8 mouse cellular contexts compared by ENCODE assay signal in genomic region chr7:27448421-27449206, GRCm38 (mm10). TPM values are rescaled to one million over a fixed set of nuclear protein-coding genes. Genes with fewer than 3 reads are reported as not detected.
A peak's percentile ranks its signal among the peaks of the same experiment; 100 is the strongest.
DNase-seq lines count a peak whose midpoint lies in the region; ATAC-seq lines count a peak whose summit lies in the region.

No protein-coding gene starts in this region.

- H3K36me3 ChIP-seq in heart, embryonic 11.5 days (ENCODE audit: control insufficient read depth, insufficient read depth, low read length), result no peaks in the 10 kb centered on the region
- no peaks in the 10 kb centered on the region for H3K36me3 ChIP-seq in midbrain, embryonic 14.5 days (ENCODE audit: control insufficient read depth, insufficient read depth, low read length)

- DNase-seq in adrenal gland, postnatal 10 days, result peak; percentile 23
- no peak for DNase-seq in adrenal gland, postnatal 25 days
- peak; percentile 22 for DNase-seq in urinary bladder, postnatal 25 days (ENCODE audit: low spot score)
- DNase-seq in urinary bladder, adult 2 months (ENCODE audit: low spot score), result no peak
- DNase-seq in layer of hippocampus, postnatal 10 days (ENCODE audit: low spot score in 2 of 2), result peak; percentile 41 to 51
- DNase-seq in midbrain, embryonic 14.5 days, result no peak
- no peak for DNase-seq in ovary, postnatal 10 days (ENCODE audit: low spot score)

- H3K4me1 ChIP-seq in heart, embryonic 11.5 days (ENCODE audit: control insufficient read depth, insufficient read depth, low read length), result peaks cover 9% of the 10 kb centered on the region; the same call in 1 of the 2 replicates
- H3K4me1 ChIP-seq in midbrain, embryonic 14.5 days (ENCODE audit: control insufficient read depth, insufficient read depth, low read length), result peaks cover 13% of the 10 kb centered on the region; the same call in 1 of the 2 replicates

- peak overlapping the region; percentile 56 for H3K4me3 ChIP-seq in heart, embryonic 11.5 days (ENCODE audit: low read depth, low read length)
- H3K4me3 ChIP-seq in midbrain, embryonic 14.5 days (replicated peaks; ENCODE audit: low read depth, low read length), result peak overlapping the region; percentile 61

- H3K4me2 ChIP-seq in heart, embryonic 11.5 days, result peak overlapping the region; percentile 99
- peak overlapping the region; percentile 90 for H3K4me2 ChIP-seq in midbrain, embryonic 14.5 days (ENCODE audit: low read length)

- H3K9me3 ChIP-seq in heart, embryonic 11.5 days (replicated peaks; ENCODE audit: control insufficient read depth, low read length), result no peaks in the 10 kb centered on the region
- H3K9me3 ChIP-seq in midbrain, embryonic 14.5 days (ENCODE audit: control insufficient read depth, low read length), result no peaks in the 10 kb centered on the region

- peak overlapping the region; percentile 70 for H3K9ac ChIP-seq in heart, embryonic 11.5 days (ENCODE audit: low read depth, low read length)
- peak overlapping the region; percentile 44; the same call in 1 of the 2 replicates for H3K9ac ChIP-seq in midbrain, embryonic 14.5 days (replicated peaks; ENCODE audit: low read length)

- peak overlapping the region; percentile 85 for H3K27ac ChIP-seq in heart, embryonic 11.5 days (ENCODE audit: low read depth, low read length)
- no peak overlapping the region for H3K27ac ChIP-seq in midbrain, embryonic 14.5 days (replicated peaks; ENCODE audit: low read depth, low read length)

- 46% methylated on average over 15 of the region's 15 CpGs for WGBS in heart, embryonic 11.5 days (ENCODE audit: insufficient replicate concordance)
- WGBS in midbrain, embryonic 14.5 days, result 56% methylated on average over 15 of the region's 15 CpGs

- peak; percentile 48 for ATAC-seq in heart, embryonic 11.5 days (replicated peaks; ENCODE audit: insufficient number of reproducible peaks, low FRiP score, low TSS enrichment)
- ATAC-seq in midbrain, embryonic 14.5 days (ENCODE audit: low FRiP score, low TSS enrichment), result no peak

- peaks cover 19% of the 10 kb centered on the region for H3K27me3 ChIP-seq in heart, embryonic 11.5 days (ENCODE audit: control insufficient read depth, insufficient read depth, low read length)
- 0 out of 2 replicates have a peak, but pooled peaks cover 1% of the 10 kb centered on the region for H3K27me3 ChIP-seq in midbrain, embryonic 14.5 days (ENCODE audit: control insufficient read depth, insufficient read depth, low read length)

RNA-seq across cellular contexts. Expression of gene Blvrb, which starts 0.8 kb away (rescaled TPM):
- 10 to 100 TPM; 83.4 TPM for total RNA-seq in adrenal gland, postnatal 10 days (2021)
- 51.7 and 52.7 TPM in 2 replicates for total RNA-seq in adrenal gland, postnatal 25 days (2021)
- polyA plus RNA-seq in urinary bladder, adult 2 months (2012; rRNA removed), result 46.5 and 51.3 TPM in 2 replicates
- polyA plus RNA-seq in heart, embryonic 11.5 days (2014; fragmentation: Nextera tagmentation; extraction: Ambion mirVana), result 106 and 121 TPM in 2 replicates
- 10 to 100 TPM; 16.5 to 17.1 TPM for total RNA-seq in layer of hippocampus, postnatal 10 days (2021)
- 8.9 and 17.3 TPM in 2 replicates for polyA plus RNA-seq in midbrain, embryonic 14.5 days (2014; fragmentation: Nextera tagmentation; extraction: Ambion mirVana)

RNA-seq across cellular contexts. Expression of gene Sptbn4, which starts 1.1 kb away (rescaled TPM):
- total RNA-seq in adrenal gland, postnatal 10 days (2021), result under 1 TPM; 0.70 to 0.81 TPM
- total RNA-seq in adrenal gland, postnatal 25 days (2021), result 0.62 and 2.1 TPM in 2 replicates
- polyA plus RNA-seq in urinary bladder, adult 2 months (2012; rRNA removed), result 0.53 and 0.74 TPM in 2 replicates
- 0.23 and 0.30 TPM in 2 replicates for polyA plus RNA-seq in heart, embryonic 11.5 days (2014; fragmentation: Nextera tagmentation; extraction: Ambion mirVana)
- 100 to 1,000 TPM in 1 of 2 experiments, 10 to 100 TPM in 1; 89.6 to 105 TPM for total RNA-seq in layer of hippocampus, postnatal 10 days (2021)
- polyA plus RNA-seq in midbrain, embryonic 14.5 days (2014; fragmentation: Nextera tagmentation; extraction: Ambion mirVana), result 4.1 and 4.7 TPM in 2 replicates

RNA-seq across cellular contexts. Expression of gene Sertad3, which starts 25.0 kb away (rescaled TPM):
- total RNA-seq in adrenal gland, postnatal 10 days (2021), result 10 to 100 TPM; 13.5 to 15.6 TPM
- total RNA-seq in adrenal gland, postnatal 25 days (2021), result 18.5 and 19.6 TPM in 2 replicates
- polyA plus RNA-seq in urinary bladder, adult 2 months (2012; rRNA removed), result 22.0 and 29.1 TPM in 2 replicates
- 19.9 and 20.3 TPM in 2 replicates for polyA plus RNA-seq in heart, embryonic 11.5 days (2014; fragmentation: Nextera tagmentation; extraction: Ambion mirVana)
- total RNA-seq in layer of hippocampus, postnatal 10 days (2021), result 1 to 10 TPM; 3.6 to 3.8 TPM
- 6.6 and 9.8 TPM in 2 replicates for polyA plus RNA-seq in midbrain, embryonic 14.5 days (2014; fragmentation: Nextera tagmentation; extraction: Ambion mirVana)

RNA-seq across cellular contexts. Expression of gene Sertad1, which starts 38.1 kb away (rescaled TPM):
- 10 to 100 TPM; 19.0 to 27.9 TPM for total RNA-seq in adrenal gland, postnatal 10 days (2021)
- 24.1 and 26.7 TPM in 2 replicates for total RNA-seq in adrenal gland, postnatal 25 days (2021)
- 36.2 and 37.2 TPM in 2 replicates for polyA plus RNA-seq in urinary bladder, adult 2 months (2012; rRNA removed)
- polyA plus RNA-seq in heart, embryonic 11.5 days (2014; fragmentation: Nextera tagmentation; extraction: Ambion mirVana), result 37.5 and 38.8 TPM in 2 replicates
- total RNA-seq in layer of hippocampus, postnatal 10 days (2021), result 1 to 10 TPM; 4.5 TPM
- 6.0 and 7.5 TPM in 2 replicates for polyA plus RNA-seq in midbrain, embryonic 14.5 days (2014; fragmentation: Nextera tagmentation; extraction: Ambion mirVana)

RNA-seq across cellular contexts. Expression of gene Prx, which starts 50.5 kb away (rescaled TPM):
- 1 to 10 TPM; 3.3 to 5.1 TPM for total RNA-seq in adrenal gland, postnatal 10 days (2021)
- total RNA-seq in adrenal gland, postnatal 25 days (2021), result 2.6 and 2.7 TPM in 2 replicates
- 4.6 and 4.9 TPM in 2 replicates for polyA plus RNA-seq in urinary bladder, adult 2 months (2012; rRNA removed)
- polyA plus RNA-seq in heart, embryonic 11.5 days (2014; fragmentation: Nextera tagmentation; extraction: Ambion mirVana), result 0.76 and 0.96 TPM in 2 replicates
- 1 to 10 TPM; 1.1 to 1.5 TPM for total RNA-seq in layer of hippocampus, postnatal 10 days (2021)
- 0.77 and 0.97 TPM in 2 replicates for polyA plus RNA-seq in midbrain, embryonic 14.5 days (2014; fragmentation: Nextera tagmentation; extraction: Ambion mirVana)

Comparison
In these comparisons a context has a peak if more than half of its experiments do, and no peak if none do; other contexts are left out.
1. DNase-seq: peak in adrenal gland, postnatal 10 days (single experiment), urinary bladder, postnatal 25 days (single experiment) and layer of hippocampus, postnatal 10 days (2 of 2); none in adrenal gland, postnatal 25 days (single experiment), urinary bladder, adult 2 months (single experiment), midbrain, embryonic 14.5 days (single experiment) and ovary, postnatal 10 days (single experiment).
2. RNA of gene Sptbn4, which starts 1.1 kb away (total RNA-seq): 89.6 to 105 TPM in layer of hippocampus, postnatal 10 days; 0.62 to 2.1 TPM in adrenal gland, postnatal 25 days and 0.70 to 0.81 TPM in adrenal gland, postnatal 10 days; every median in the first group is over 10 times any median in the second.